Mouse (Mus musculus): ENCODE measurements at regions not wholly inside any gene's neighbourhood (a gene's known extent, or its start where the extent isn't known, plus 50 kb on each side); places are given as distances from the start of the nearest gene placed in this dataset.

- intact Hi-C loops (cut with DNase I), result no loop called here
- no peak for DNase-seq
These were observed 418.9 kb upstream of the Mef2c start for GRCm38 (mm10) chr13:83084948-83085347.

GRCm38 (mm10) chr13:83099908-83100307 lies 403.9 kb upstream of the Mef2c start:
- no peak for DNase-seq
- intact Hi-C loops (cut with DNase I), result no loop called here

- DNase-seq, result no peak
- intact Hi-C loops (cut with DNase I), result no loop called here
These were observed 393.2 kb upstream of the Mef2c start for GRCm38 (mm10) chr13:83110610-83111009.

- intact Hi-C loops (cut with DNase I), result no loop called here
- DNase-seq, result no peak
These were observed 392.3 kb upstream of the Mef2c start for GRCm38 (mm10) chr13:83111503-83111902.

- no peak for DNase-seq
- intact Hi-C loops (cut with DNase I), result no loop called here
These were observed 391.5 kb upstream of the Mef2c start for GRCm38 (mm10) chr13:83112323-83112722.

GRCm38 (mm10) chr13:83112741-83113140 lies 391.1 kb upstream of the Mef2c start:
- intact Hi-C loops (cut with DNase I), result no loop called here
- DNase-seq, result no peak

GRCm38 (mm10) chr13:83113808-83114207 lies 390.0 kb upstream of the Mef2c start:
- intact Hi-C loops (cut with DNase I), result no loop called here
- no peak for DNase-seq

GRCm38 (mm10) chr13:83114401-83114800 lies 389.4 kb upstream of the Mef2c start:
- DNase-seq, result no peak
- intact Hi-C loops (cut with DNase I), result no loop called here

GRCm38 (mm10) chr13:83115691-83116090 lies 388.1 kb upstream of the Mef2c start:
- no peak for DNase-seq
- intact Hi-C loops (cut with DNase I), result no loop called here

GRCm38 (mm10) chr13:83120343-83120742 lies 383.5 kb upstream of the Mef2c start:
- intact Hi-C loops (cut with DNase I), result no loop called here
- DNase-seq, result no peak

- no peak for DNase-seq
- intact Hi-C loops (cut with DNase I), result no loop called here
These were observed 380.2 kb upstream of the Mef2c start for GRCm38 (mm10) chr13:83123596-83123995.

- DNase-seq, result no peak
These were observed 379.2 kb upstream of the Mef2c start for GRCm38 (mm10) chr13:83124651-83125050.

GRCm38 (mm10) chr13:83126438-83126837 lies 377.4 kb upstream of the Mef2c start:
- intact Hi-C loops (cut with DNase I), result no loop called here
- DNase-seq, result no peak

More at GRCm38 (mm10) chr13:83124651-83125050, 379.2 kb upstream of the Mef2c start:
- intact Hi-C loops (cut with DNase I), result no loop called here

- intact Hi-C loops (cut with DNase I), result no loop called here
- no peak for DNase-seq
These were observed 372.5 kb upstream of the Mef2c start for GRCm38 (mm10) chr13:83131129-83131981.

GRCm38 (mm10) chr13:83131982-83132354 lies 371.9 kb upstream of the Mef2c start:
- intact Hi-C loops (cut with DNase I), result no loop called here

GRCm38 (mm10) chr13:83132671-83133638 lies 370.9 kb upstream of the Mef2c start:
- no peak for DNase-seq
- intact Hi-C loops (cut with DNase I), result no loop called here

More at GRCm38 (mm10) chr13:83131982-83132354, 371.9 kb upstream of the Mef2c start:
- no peak for DNase-seq

- intact Hi-C loops (cut with DNase I), result no loop called here
- no peak for DNase-seq
These were observed 360.5 kb upstream of the Mef2c start for GRCm38 (mm10) chr13:83143316-83143715.

- no peak for DNase-seq
- intact Hi-C loops (cut with DNase I), result no loop called here
These were observed 349.2 kb upstream of the Mef2c start for GRCm38 (mm10) chr13:83154626-83155124.

- intact Hi-C loops (cut with DNase I), result no loop called here
These were observed 343.9 kb upstream of the Mef2c start for GRCm38 (mm10) chr13:83159969-83160368.

GRCm38 (mm10) chr13:83162761-83163160 lies 341.1 kb upstream of the Mef2c start:
- intact Hi-C loops (cut with DNase I), result no loop called here
- DNase-seq, result no peak

More at GRCm38 (mm10) chr13:83159969-83160368, 343.9 kb upstream of the Mef2c start:
- DNase-seq, result no peak

GRCm38 (mm10) chr13:83175086-83175485 lies 328.7 kb upstream of the Mef2c start:
- no peak for DNase-seq
- intact Hi-C loops (cut with DNase I), result no loop called here
